Mouse (Mus musculus) brain, embryonic 14.5 days (tissue): ENCODE results near the gene Rhbdl2. TPM values are rescaled to one million over a fixed set of nuclear protein-coding genes. Genes with fewer than 3 reads are reported as not detected.

Experiments
- DNase-seq: peaks from one replicate; pipeline ENCODE4 v3.0.0-alpha.2; 2011; ENCODE audit warnings: low read depth
- CTCF ChIP-seq: fragments of 200-500 bp; IDR thresholded peaks from 2 replicates; pipeline ENCODE4 v1.5.1; 2012; ENCODE audit warnings: inconsistent platforms, mild to moderate bottlenecking, moderate library complexity, borderline replicate concordance; ENCODE audit not compliant: insufficient read depth, insufficient read length; ENCODE audit errors: extremely low read depth
- POLR2A ChIP-seq: fragments of 200-500 bp; IDR thresholded peaks from 2 replicates; pipeline ENCODE4 v1.6.1; 2012; ENCODE audit warnings: mild to moderate bottlenecking, inconsistent platforms, borderline replicate concordance; ENCODE audit not compliant: poor library complexity, insufficient read depth, insufficient read length, severe bottlenecking; ENCODE audit errors: extremely low read depth
- polyA plus RNA-seq: library from polyadenylated mRNA; depleted of rRNA; stranded (reverse); fragments of >200 nt; gene quantifications from 2 replicates; pipeline ENCODE4 v1.2.3, GENCODE M21; 2012

Gene Rhbdl2
- polyA plus RNA-seq, 1 experiment: 1.5 TPM

GRCm38 (mm10) chr4:123792666-123793065 is 5.0 kb downstream of the Rhbdl2 start:
- TF ChIP-seq POLR2A (no peak), CTCF (no peak)
- DNase-seq: no peak

GRCm38 (mm10) chr4:123793136-123793535 is 5.5 kb downstream of the Rhbdl2 start:
- DNase-seq: no peak
- no peak for TF ChIP-seq CTCF
- no peak for TF ChIP-seq POLR2A

- no peak for DNase-seq
- TF ChIP-seq POLR2A: no peak
- no peak for TF ChIP-seq CTCF
Measured at GRCm38 (mm10) chr4:123795057-123795456, 7.4 kb downstream of the Rhbdl2 start.

GRCm38 (mm10) chr4:123797403-123797802 is 9.7 kb downstream of the Rhbdl2 start:
- DNase-seq: no peak
- TF ChIP-seq POLR2A (no peak), CTCF (no peak)

- DNase-seq: peak; percentile 88
- TF ChIP-seq POLR2A: no peak
- no peak for TF ChIP-seq CTCF
Measured at GRCm38 (mm10) chr4:123797856-123798255, 10.2 kb downstream of the Rhbdl2 start.

GRCm38 (mm10) chr4:123803642-123804041 is 16.0 kb downstream of the Rhbdl2 start:
- no peak for TF ChIP-seq POLR2A
- no peak for TF ChIP-seq CTCF
- no peak for DNase-seq

- TF ChIP-seq CTCF (no peak), POLR2A (no peak)
- DNase-seq: no peak
Measured at GRCm38 (mm10) chr4:123808304-123808703, 20.6 kb downstream of the Rhbdl2 start.

GRCm38 (mm10) chr4:123810475-123811295 is 23.0 kb downstream of the Rhbdl2 start:
- TF ChIP-seq POLR2A (no peak), CTCF (no peak)
- DNase-seq: no peak

- TF ChIP-seq POLR2A: no peak
- TF ChIP-seq CTCF: peak; percentile 11; the same call in 1 of the 2 replicates
- no peak for DNase-seq
Measured at GRCm38 (mm10) chr4:123812525-123812924, 24.9 kb downstream of the Rhbdl2 start.

- TF ChIP-seq POLR2A (no peak), CTCF (no peak)
- DNase-seq: peak; percentile 31
Measured at GRCm38 (mm10) chr4:123814030-123814501, 26.4 kb downstream of the Rhbdl2 start.

GRCm38 (mm10) chr4:123819093-123819610 is 31.5 kb downstream of the Rhbdl2 start:
- TF ChIP-seq POLR2A: no peak
- peak; percentile 57; the same call in 1 of the 2 replicates for TF ChIP-seq CTCF
- DNase-seq: peak; percentile 70
